Mouse (Mus musculus) forelimb bud, embryonic 11.5 days (tissue): ENCODE measurements at regions not wholly inside any gene's neighbourhood (a gene's known extent, or its start where the extent isn't known, plus 50 kb on each side); places are given as distances from the start of the nearest gene placed in this dataset.
A peak's percentile ranks its signal among the peaks of the same experiment; 100 is the strongest.
"Not testable (repeated sequence)": the region's sequence is repeated elsewhere in the genome, so short reads cannot be mapped to it uniquely, and the experiment has no call there.

ENCODE experiments used
- DNase-seq: peaks from one replicate; pipeline ENCODE4 v3.0.0-alpha.2; 2012; ENCODE audit warnings: low read depth, low spot score

GRCm38 (mm10) chr14:46596696-46597359, 163.5 kb upstream of the Cdkn3 start:
- DNase-seq: no peak

GRCm38 (mm10) chr14:46594151-46594550, 166.2 kb upstream of the Cdkn3 start:
- DNase-seq: no peak

GRCm38 (mm10) chr14:46591753-46592359, 168.5 kb upstream of the Cdkn3 start:
- no peak for DNase-seq

GRCm38 (mm10) chr14:46591211-46591610, 169.1 kb upstream of the Cdkn3 start:
- DNase-seq: no peak

GRCm38 (mm10) chr14:46586093-46586492, 174.2 kb upstream of the Cdkn3 start:
- no peak for DNase-seq

GRCm38 (mm10) chr14:46578051-46579000, 182.0 kb upstream of the Cdkn3 start:
- no peak for DNase-seq

- no peak for DNase-seq
Observed at GRCm38 (mm10) chr14:46575889-46576288, 184.5 kb upstream of the Cdkn3 start.

GRCm38 (mm10) chr14:46575414-46575813, 184.9 kb upstream of the Cdkn3 start:
- DNase-seq: peak; percentile 52

- no peak for DNase-seq
Observed at GRCm38 (mm10) chr14:46573401-46573800, 182.9 kb upstream of the Bmp4 start.

GRCm38 (mm10) chr14:46572972-46573371, 182.5 kb upstream of the Bmp4 start:
- DNase-seq: not testable (repeated sequence)

- DNase-seq: no peak
Observed at GRCm38 (mm10) chr14:46571841-46572240, 181.4 kb upstream of the Bmp4 start.

GRCm38 (mm10) chr14:46569273-46569672, 178.8 kb upstream of the Bmp4 start:
- no peak for DNase-seq

- no peak for DNase-seq
Observed at GRCm38 (mm10) chr14:46567411-46567780, 176.9 kb upstream of the Bmp4 start.

GRCm38 (mm10) chr14:46566681-46567410, 176.4 kb upstream of the Bmp4 start:
- DNase-seq: peak; percentile 49

- peak; percentile 78 for DNase-seq
Observed at GRCm38 (mm10) chr14:46564998-46565397, 174.5 kb upstream of the Bmp4 start.

GRCm38 (mm10) chr14:46562016-46562415, 171.5 kb upstream of the Bmp4 start:
- no peak for DNase-seq

GRCm38 (mm10) chr14:46553239-46553638, 162.8 kb upstream of the Bmp4 start:
- DNase-seq: no peak

- peak; percentile 11 for DNase-seq
Observed at GRCm38 (mm10) chr14:46546146-46546545, 155.7 kb upstream of the Bmp4 start.

GRCm38 (mm10) chr14:46539466-46540187, 149.2 kb upstream of the Bmp4 start:
- DNase-seq: no peak

- DNase-seq: no peak
Observed at GRCm38 (mm10) chr14:46536002-46536762, 145.7 kb upstream of the Bmp4 start.
